Mouse (Mus musculus): Measurements from ENCODE around the gene Nr1d1. TPM values are rescaled to one million over a fixed set of nuclear protein-coding genes. Genes with fewer than 3 reads are reported as not detected.
A peak's percentile ranks its signal among the peaks of the same experiment; 100 is the strongest.

The Nr1d1 gene
- polyA plus RNA-seq, 1 experiment from 2014 or later: 5.1 TPM

GRCm38 (mm10) chr11:98767713-98768112, 7.4 kb downstream of the Nr1d1 start:
- no peak for TF ChIP-seq CTCF (IDR thresholded peaks at IDR 0.05; ENCODE audit: low read depth)
- Histone ChIP-seq H3K4me2 (replicated peaks; ENCODE audit: low read depth) (peak overlapping the region; percentile 53), H3K4me1 (replicated peaks; ENCODE audit: control insufficient read depth, insufficient read depth, low read length) (peaks cover 10% of the 10 kb centered on the region), H3K36me3 (ENCODE audit: control insufficient read depth, insufficient read depth) (peaks cover 62% of the 10 kb centered on the region), H3K9ac (ENCODE audit: low read depth, low read length) (no peak overlapping the region), H3K9me3 (ENCODE audit: control insufficient read depth) (no peaks in the 10 kb centered on the region), H3K27me3 (replicated peaks; ENCODE audit: control insufficient read depth, insufficient read depth, low read length) (no peaks in the 10 kb centered on the region), H3K27ac (ENCODE audit: low read depth, low read length) (peak overlapping the region; percentile 6), H3K4me3 (ENCODE audit: low read depth, low read length) (peak overlapping the region; percentile 20)
- 36% methylated on average over 4 of the region's 4 CpGs for WGBS
- ATAC-seq: no peak

GRCm38 (mm10) chr11:98767276-98767675, 7.9 kb downstream of the Nr1d1 start:
- Histone ChIP-seq H3K4me3 (ENCODE audit: low read depth, low read length) (no peak overlapping the region), H3K9me3 (ENCODE audit: control insufficient read depth) (no peaks in the 10 kb centered on the region), H3K27ac (ENCODE audit: low read depth, low read length) (no peak overlapping the region), H3K36me3 (ENCODE audit: control insufficient read depth, insufficient read depth) (peaks cover 62% of the 10 kb centered on the region), H3K27me3 (replicated peaks; ENCODE audit: control insufficient read depth, insufficient read depth, low read length) (no peaks in the 10 kb centered on the region), H3K9ac (ENCODE audit: low read depth, low read length) (no peak overlapping the region), H3K4me1 (replicated peaks; ENCODE audit: control insufficient read depth, insufficient read depth, low read length) (peaks cover 5% of the 10 kb centered on the region), H3K4me2 (replicated peaks; ENCODE audit: low read depth) (0 out of 2 replicates have a peak overlapping the region, but pooled peaks have one; percentile 9)
- 42% methylated on average over 9 of the region's 9 CpGs for WGBS
- no peak for ATAC-seq
- no peak for TF ChIP-seq CTCF (IDR thresholded peaks at IDR 0.05; ENCODE audit: low read depth)

GRCm38 (mm10) chr11:98766816-98767215, 8.3 kb downstream of the Nr1d1 start:
- Histone ChIP-seq H3K36me3 (ENCODE audit: control insufficient read depth, insufficient read depth) (peaks cover 65% of the 10 kb centered on the region), H3K9ac (ENCODE audit: low read depth, low read length) (no peak overlapping the region), H3K9me3 (ENCODE audit: control insufficient read depth) (no peaks in the 10 kb centered on the region), H3K4me3 (ENCODE audit: low read depth, low read length) (no peak overlapping the region), H3K27ac (ENCODE audit: low read depth, low read length) (no peak overlapping the region), H3K4me2 (replicated peaks; ENCODE audit: low read depth) (0 out of 2 replicates have a peak overlapping the region, but pooled peaks have one; percentile 9), H3K4me1 (replicated peaks; ENCODE audit: control insufficient read depth, insufficient read depth, low read length) (0 out of 2 replicates have a peak, but pooled peaks cover 4% of the 10 kb centered on the region), H3K27me3 (replicated peaks; ENCODE audit: control insufficient read depth, insufficient read depth, low read length) (no peaks in the 10 kb centered on the region)
- 45% methylated on average over 5 of the region's 5 CpGs for WGBS
- TF ChIP-seq CTCF (IDR thresholded peaks at IDR 0.05; ENCODE audit: low read depth): no peak
- ATAC-seq: no peak

GRCm38 (mm10) chr11:98766346-98766745, 8.8 kb downstream of the Nr1d1 start:
- Histone ChIP-seq H3K4me1 (replicated peaks; ENCODE audit: control insufficient read depth, insufficient read depth, low read length) (0 out of 2 replicates have a peak, but pooled peaks cover 4% of the 10 kb centered on the region), H3K4me2 (replicated peaks; ENCODE audit: low read depth) (no peak overlapping the region), H3K9ac (ENCODE audit: low read depth, low read length) (no peak overlapping the region), H3K27ac (ENCODE audit: low read depth, low read length) (no peak overlapping the region), H3K9me3 (ENCODE audit: control insufficient read depth) (no peaks in the 10 kb centered on the region), H3K4me3 (ENCODE audit: low read depth, low read length) (no peak overlapping the region), H3K36me3 (ENCODE audit: control insufficient read depth, insufficient read depth) (peaks cover 70% of the 10 kb centered on the region), H3K27me3 (replicated peaks; ENCODE audit: control insufficient read depth, insufficient read depth, low read length) (no peaks in the 10 kb centered on the region)
- 35% methylated on average over 1 of the region's 2 CpGs for WGBS
- no peak for TF ChIP-seq CTCF (IDR thresholded peaks at IDR 0.05; ENCODE audit: low read depth)
- no peak for ATAC-seq

GRCm38 (mm10) chr11:98765421-98766309, 9.5 kb downstream of the Nr1d1 start:
- no peak overlapping the region for H3K9ac ChIP-seq (ENCODE audit: low read depth, low read length)
- no peaks in the 10 kb centered on the region for H3K27me3 ChIP-seq (replicated peaks; ENCODE audit: control insufficient read depth, insufficient read depth, low read length)
- TF ChIP-seq CTCF (IDR thresholded peaks at IDR 0.05; ENCODE audit: low read depth): no peak
- no peak overlapping the region for H3K4me3 ChIP-seq (ENCODE audit: low read depth, low read length)
- WGBS: 53% methylated on average over 7 of the region's 9 CpGs
- no peak for ATAC-seq
- H3K27ac ChIP-seq (ENCODE audit: low read depth, low read length): peak overlapping the region; percentile 15; the same call in 1 of the 2 replicates
- H3K4me2 ChIP-seq (replicated peaks; ENCODE audit: low read depth): no peak overlapping the region
- H3K9me3 ChIP-seq (ENCODE audit: control insufficient read depth): no peaks in the 10 kb centered on the region
- peaks cover 73% of the 10 kb centered on the region for H3K36me3 ChIP-seq (ENCODE audit: control insufficient read depth, insufficient read depth)
- 0 out of 2 replicates have a peak, but pooled peaks cover 4% of the 10 kb centered on the region for H3K4me1 ChIP-seq (replicated peaks; ENCODE audit: control insufficient read depth, insufficient read depth, low read length)

- H3K4me1 ChIP-seq (replicated peaks; ENCODE audit: control insufficient read depth, insufficient read depth, low read length): 0 out of 2 replicates have a peak, but pooled peaks cover 4% of the 10 kb centered on the region
- H3K9ac ChIP-seq (ENCODE audit: low read depth, low read length): no peak overlapping the region
- H3K27me3 ChIP-seq (replicated peaks; ENCODE audit: control insufficient read depth, insufficient read depth, low read length): no peaks in the 10 kb centered on the region
- H3K36me3 ChIP-seq (ENCODE audit: control insufficient read depth, insufficient read depth): peaks cover 70% of the 10 kb centered on the region
- no peak overlapping the region for H3K27ac ChIP-seq (ENCODE audit: low read depth, low read length)
- no peak for ATAC-seq
- no peak overlapping the region for H3K4me2 ChIP-seq (replicated peaks; ENCODE audit: low read depth)
- H3K9me3 ChIP-seq (ENCODE audit: control insufficient read depth): no peaks in the 10 kb centered on the region
- TF ChIP-seq CTCF (IDR thresholded peaks at IDR 0.05; ENCODE audit: low read depth): no peak
- H3K4me3 ChIP-seq (ENCODE audit: low read depth, low read length): no peak overlapping the region
Observed at GRCm38 (mm10) chr11:98764746-98765145, 10.4 kb downstream of the Nr1d1 start.
